Mouse (Mus musculus): Measurements from ENCODE around the gene Rxra.

DNA sequence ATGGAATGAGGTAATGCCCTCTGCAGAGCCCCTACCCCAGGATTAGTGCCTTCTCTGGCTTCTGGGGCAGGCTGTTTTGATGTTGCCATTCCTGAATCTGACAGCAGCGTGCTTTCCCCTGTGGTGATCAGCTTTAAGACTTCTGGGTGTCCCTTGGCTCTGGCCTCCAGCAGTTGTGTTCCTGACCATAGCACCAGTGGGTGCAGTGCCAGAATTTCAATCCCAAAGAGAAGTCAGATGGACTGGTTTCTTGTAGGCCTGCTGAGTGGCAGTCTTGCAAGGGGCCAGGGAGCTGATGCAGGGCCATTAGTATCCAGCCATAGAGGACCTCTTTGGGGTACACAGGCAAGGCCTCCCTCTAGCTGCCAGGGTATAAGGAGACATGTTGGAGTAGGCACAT is 10.8 kb downstream of the Rxra start:
- TF ChIP-seq GATA1 (IDR thresholded peaks at IDR 0.05; ENCODE audit: low read length), result no peak
- TF ChIP-seq TAL1 (IDR thresholded peaks at IDR 0.05; ENCODE audit: low read length), result no peak
